Mouse (Mus musculus) left cerebral cortex, adult 2 months (tissue): ENCODE results near the gene Dus2. TPM values are rescaled to one million over a fixed set of nuclear protein-coding genes. Genes with fewer than 3 reads are reported as not detected.
"Not testable (repeated sequence)": the region's sequence is repeated elsewhere in the genome, so short reads cannot be mapped to it uniquely, and the experiment has no call there.

Experiments used
- DNase-seq, 2 experiments: peaks; one replicate each; pipeline ENCODE4 v3.0.0; 2021 to 2022; ENCODE audit warnings: low spot score in 2 of 2, mixed read lengths in 1 of 2; ENCODE audit errors: extremely low spot score in 1 of 2
- H3K27ac ChIP-seq: fragments of 200-600 bp; 2 replicates; pipeline ENCODE4 v1.8.1; 2022
- H3K4me3 ChIP-seq: fragments of 200-600 bp; 2 replicates; pipeline ENCODE4 v1.8.1; 2022
- CTCF ChIP-seq: fragments of 200-600 bp; IDR thresholded peaks from 2 replicates; pipeline ENCODE4 v1.8.1; 2022; ENCODE audit warnings: antibody characterized with exemption, mild to moderate bottlenecking, moderate library complexity
- intact Hi-C: fragments of 180-260 bp; cut with DNase I; formaldehyde crosslinking; loops from one replicate; pipeline ENCODE4 v1.15.1; 2025
- total RNA-seq, 2 experiments: library from RNA; stranded (reverse); gene quantifications; 2 replicates each; pipeline ENCODE4 v1.2.3; 2021

Dus2 gene
- total RNA-seq, 2 experiments from 2014 or later = 19.7 to 21.9 TPM

- no peak for DNase-seq
- Histone ChIP-seq H3K4me3 (peak overlapping the region; percentile 70), H3K27ac (peak overlapping the region; percentile 83)
- no peak for TF ChIP-seq CTCF
- intact Hi-C loops = no loop called here
These were observed 25.8 kb upstream of the Dus2 start for GRCm38 (mm10) chr8:105965266-105965904.

- Histone ChIP-seq H3K27ac (peak within 1 kb of the TSS; percentile 83), H3K4me3 (peak within 1 kb of the TSS; percentile 70)
- no peak for TF ChIP-seq CTCF
- intact Hi-C loops = no loop called here
- peak; percentile 33 to 55 for DNase-seq
These were observed 25.2 kb upstream of the Dus2 start, which contains the start of gene Slc12a4 for GRCm38 (mm10) chr8:105965905-105966341. Gene Slc12a4, minus strand, starts transcription at chr8:105966097.

DNA sequence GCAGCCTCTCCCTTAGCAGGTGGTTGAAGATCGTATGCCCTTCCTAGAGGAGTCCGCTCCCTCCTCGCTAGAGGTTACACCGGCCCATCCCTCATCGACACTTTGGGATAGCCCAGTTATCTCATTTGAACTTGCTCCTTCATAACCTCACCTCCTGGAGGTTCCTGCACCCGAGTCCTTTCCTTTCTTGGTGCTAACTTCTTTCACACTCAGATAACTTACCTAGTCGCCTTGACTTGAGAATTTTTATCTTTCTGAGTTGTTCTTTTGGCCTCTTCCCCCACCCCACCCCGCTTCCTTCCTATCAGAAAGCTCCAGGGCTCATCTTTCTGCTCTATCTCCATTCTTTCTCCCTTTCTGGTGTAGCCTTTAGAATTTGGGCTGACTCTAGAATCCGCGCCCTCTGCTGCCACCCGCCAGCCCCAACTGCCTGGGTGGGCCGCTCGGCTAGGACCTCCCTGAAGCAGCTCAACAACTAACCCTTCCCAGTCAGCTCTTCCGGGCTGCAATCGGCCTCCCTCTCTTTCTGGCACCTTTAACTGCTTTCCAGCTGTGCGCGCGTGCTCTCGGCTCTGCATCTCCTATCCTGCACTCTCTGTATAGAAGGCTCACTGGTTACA, 24.3 kb upstream of the Dus2 start:
- intact Hi-C loops = no loop called here
- Histone ChIP-seq H3K4me3 (peak overlapping the region; percentile 70), H3K27ac (no peak overlapping the region)
- no peak for TF ChIP-seq CTCF
- no peak for DNase-seq

GRCm38 (mm10) chr8:105969367-105969766, 21.8 kb upstream of the Dus2 start:
- DNase-seq = no peak
- no peak for TF ChIP-seq CTCF
- intact Hi-C loops = no loop called here
- Histone ChIP-seq H3K4me3 (no peak overlapping the region), H3K27ac (no peak overlapping the region)

DNA sequence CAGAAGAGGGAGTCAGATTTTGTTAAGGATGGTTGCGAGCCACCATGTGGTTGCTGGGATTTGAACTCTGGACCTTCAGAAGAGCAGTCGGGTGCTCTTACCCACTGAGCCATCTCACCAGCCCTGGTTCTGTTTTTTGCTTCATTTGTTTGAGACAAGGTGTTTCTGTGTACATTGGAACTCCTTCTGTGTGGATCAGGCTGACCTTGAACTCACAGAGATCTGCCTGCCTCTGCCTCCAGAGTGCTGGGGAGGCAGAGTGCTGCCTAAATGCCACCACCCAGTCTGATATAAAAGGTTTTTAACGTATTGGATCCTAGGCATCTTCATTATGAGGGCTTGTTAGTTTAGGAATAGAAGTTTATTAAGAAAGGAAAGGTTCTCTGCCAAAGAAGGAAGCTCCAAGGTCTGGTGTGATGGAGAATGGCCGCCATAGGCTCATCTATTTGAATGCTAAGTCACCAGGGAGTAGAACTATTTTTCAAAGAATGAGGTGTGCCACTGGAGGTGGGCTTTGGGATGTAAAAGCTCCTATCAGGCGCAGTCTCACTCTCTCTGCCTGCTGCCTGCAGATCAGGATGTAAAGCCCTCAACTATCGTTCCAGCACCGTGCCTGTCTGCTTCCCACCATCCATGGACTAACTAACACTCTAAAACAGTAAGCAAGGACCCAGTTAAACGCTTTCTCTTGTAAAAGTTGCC, 20.0 kb upstream of the Dus2 start:
- TF ChIP-seq CTCF = no peak
- Histone ChIP-seq H3K4me3 (no peak overlapping the region), H3K27ac (no peak overlapping the region)
- intact Hi-C loops = no loop called here
- no peak for DNase-seq

DNA sequence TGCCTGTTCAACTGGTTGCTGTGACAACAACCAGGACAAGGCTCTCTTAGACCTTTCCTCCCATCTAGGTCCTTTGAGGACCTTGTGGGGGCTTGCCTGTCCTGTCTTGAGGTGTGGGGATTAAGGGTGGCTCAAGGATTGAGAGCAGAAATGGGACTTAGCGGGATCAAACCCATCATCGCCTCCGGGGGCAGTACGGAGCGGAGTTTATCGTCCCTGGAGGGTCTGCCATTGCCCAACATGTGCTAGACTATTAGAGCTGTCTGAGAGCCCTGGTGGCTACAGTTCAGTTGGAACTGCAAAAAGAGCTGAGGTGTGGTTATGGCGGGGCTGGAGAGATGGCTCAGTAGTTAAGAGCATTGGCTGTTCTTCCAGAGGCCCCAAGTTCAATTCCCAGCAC, 15.8 kb upstream of the Dus2 start:
- no peak overlapping the region for H3K27ac ChIP-seq
- no peak for DNase-seq
- TF ChIP-seq CTCF = no peak
- no peak overlapping the region for H3K4me3 ChIP-seq
- intact Hi-C loops = no loop called here

- no peak for DNase-seq
- H3K4me3 ChIP-seq = no peak within 1 kb of the TSS
- intact Hi-C loops = no loop called here
- no peak; the same call in 1 of the 2 replicates for TF ChIP-seq CTCF
- no peak within 1 kb of the TSS for H3K27ac ChIP-seq
These were observed 11.8 kb upstream of the Dus2 start, which contains the start of gene Dpep3 for GRCm38 (mm10) chr8:105979325-105979724. Gene Dpep3, minus strand, starts transcription at chr8:105979429.

DNA sequence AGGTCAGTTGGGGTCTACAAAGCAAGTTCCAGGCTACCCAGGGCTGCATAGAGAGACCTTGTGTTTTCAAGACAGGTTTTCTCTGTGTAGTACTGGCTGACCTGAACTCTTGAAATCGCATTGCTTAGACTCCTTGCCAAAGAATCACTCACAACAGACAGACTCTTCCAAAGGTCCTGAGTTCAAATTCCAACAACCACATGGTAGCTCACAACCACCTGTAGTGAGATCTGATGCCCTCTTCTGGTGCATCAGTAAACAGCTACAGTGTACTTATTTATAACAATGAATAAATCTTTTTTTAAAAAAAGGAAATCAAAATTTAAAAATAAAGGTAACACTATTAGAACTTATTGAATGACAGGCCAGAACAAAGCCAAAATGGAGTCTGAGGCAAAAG, 10.0 kb upstream of the Dus2 start:
- H3K4me3 ChIP-seq = no peak overlapping the region
- TF ChIP-seq CTCF = peak; percentile 27
- intact Hi-C loops = no loop called here
- DNase-seq = no peak
- no peak overlapping the region for H3K27ac ChIP-seq

- intact Hi-C loops, H3K4me3 ChIP-seq, DNase-seq, H3K27ac ChIP-seq: not testable (repeated sequence)
These were observed 7.7 kb upstream of the Dus2 start for GRCm38 (mm10) chr8:105983406-105983805.

DNA sequence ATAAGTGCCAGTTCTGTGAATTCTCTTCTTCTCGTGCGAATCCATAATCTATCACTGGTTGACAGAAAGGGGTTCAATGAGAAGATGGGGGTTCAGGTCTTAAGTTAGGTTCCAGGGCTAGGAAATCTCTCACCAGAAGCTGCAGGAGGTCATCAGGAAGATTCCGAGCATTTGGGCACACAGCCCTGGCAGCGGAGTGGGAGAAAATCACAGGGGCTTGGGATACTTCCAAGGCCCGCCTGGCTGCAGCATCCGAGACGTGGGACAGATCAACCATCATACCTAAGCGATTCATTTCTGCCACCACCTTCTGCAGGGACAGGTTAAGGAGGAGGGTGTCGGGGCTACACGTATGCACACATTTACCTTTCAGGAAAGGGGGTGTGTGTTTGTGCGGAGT, 2.6 kb upstream of the Dus2 start:
- Histone ChIP-seq H3K4me3 (no peak overlapping the region), H3K27ac (no peak overlapping the region)
- TF ChIP-seq CTCF = no peak
- intact Hi-C loops = no loop called here
- DNase-seq = no peak

DNA sequence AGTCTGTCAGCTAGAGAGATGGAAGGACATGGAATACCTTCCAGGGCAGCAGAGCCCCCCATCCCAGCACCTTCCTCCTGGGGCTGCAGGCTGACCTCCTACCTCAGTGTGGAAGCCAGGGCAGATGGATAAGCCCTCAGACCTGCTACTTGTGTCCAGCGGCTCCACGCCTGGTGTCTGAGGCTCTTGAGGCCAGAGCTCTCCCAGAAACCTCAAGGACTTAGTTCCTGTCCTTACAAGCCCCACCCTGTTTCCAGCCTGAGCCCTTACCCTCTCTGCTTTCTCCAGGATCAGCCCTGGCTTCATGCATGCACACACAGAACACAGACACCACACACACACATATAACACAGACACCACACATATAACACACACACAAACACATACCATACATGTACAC, 409 bp downstream of the Dus2 start:
- DNase-seq = no peak
- H3K4me3 ChIP-seq = no peak overlapping the region
- H3K27ac ChIP-seq = no peak overlapping the region
- TF ChIP-seq CTCF = no peak
- intact Hi-C loops = loop anchor here (2.0 kb wide), 1 partner anchor 31 kb away; no protein-coding TSS in a partner anchor

DNA sequence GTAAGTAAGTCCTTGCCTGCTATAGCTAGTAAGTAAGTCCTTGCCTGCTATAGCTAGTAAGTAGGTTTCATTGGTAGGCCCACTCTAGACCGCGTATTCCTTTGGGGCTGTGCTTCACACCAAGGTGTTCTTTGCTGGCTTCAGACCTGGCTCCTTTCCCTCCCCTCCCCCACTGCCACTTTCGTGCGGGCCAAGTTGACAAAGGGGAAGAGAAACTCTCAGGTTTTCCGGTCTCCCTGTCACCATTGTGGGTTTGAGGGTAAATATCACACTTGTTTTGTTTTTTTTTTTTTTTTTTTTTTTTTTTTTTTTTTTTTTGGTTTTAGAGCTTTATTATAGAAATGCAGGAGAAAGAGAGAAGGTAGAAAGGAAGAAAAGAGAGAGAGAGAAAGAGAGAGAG, 1.4 kb downstream of the Dus2 start:
- intact Hi-C loops = no loop called here
- no peak for TF ChIP-seq CTCF
- no peak for DNase-seq
- Histone ChIP-seq H3K27ac (no peak overlapping the region), H3K4me3 (no peak overlapping the region)
